Mouse (Mus musculus) frontal cortex, adult (tissue): ENCODE measurements around the gene Fam205a1.
"Not testable (repeated sequence)": the region's sequence is repeated elsewhere in the genome, so short reads cannot be mapped to it uniquely, and the experiment has no call there.

Experiments
- ATAC-seq: cut with Nextera tagmentation; 2 replicates; pipeline ENCODE4 v1.9.2; 2017; ENCODE audit warnings: mild to moderate bottlenecking, moderate library complexity, mixed read lengths; ENCODE audit not compliant: low TSS enrichment

Fam205a1 gene

DNA sequence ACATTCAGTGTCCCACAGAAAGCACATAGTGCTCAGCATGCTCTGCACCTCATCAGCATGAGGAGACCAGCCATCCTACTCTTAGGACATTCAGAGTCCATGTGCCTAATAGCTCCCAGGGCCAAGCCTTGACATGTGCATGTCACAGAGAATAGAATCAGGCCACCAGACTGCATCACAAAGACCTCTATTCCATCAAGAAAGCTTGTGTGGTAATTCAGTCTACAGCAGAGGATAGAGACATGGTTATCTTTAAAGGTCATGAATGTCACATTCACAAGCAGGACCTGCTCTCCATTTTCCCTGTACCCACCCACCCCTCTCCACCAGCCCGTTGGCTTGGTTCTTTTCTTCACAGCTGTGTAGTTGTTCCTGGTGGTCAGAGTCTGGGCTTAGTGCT, at the start of gene Fam205a1:
Gene Fam205a1 (minus strand): TSS at position 101 of the 400 bp plus-strand sequence.
- ATAC-seq = not testable (repeated sequence)

DNA sequence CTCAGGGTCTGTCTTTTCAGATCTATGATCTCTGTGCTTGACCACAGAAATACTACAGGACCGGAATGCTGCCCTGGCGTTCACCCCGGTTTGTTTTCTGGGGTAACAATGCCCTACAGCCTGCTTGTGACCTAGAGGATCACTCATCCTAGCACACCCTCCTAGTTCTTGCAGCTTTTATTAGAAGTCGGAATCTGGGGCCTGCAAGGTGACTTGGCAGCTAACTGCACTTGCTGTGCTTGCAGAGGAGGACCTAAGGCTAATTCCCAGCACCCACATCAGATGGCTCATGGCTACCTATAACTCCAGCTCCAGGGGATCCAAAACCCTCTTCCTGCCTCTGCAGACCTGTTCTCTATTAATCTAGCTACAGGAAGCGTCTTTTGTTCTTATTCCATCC, 49.0 kb upstream of the Fam205a1 start:
- no peak for ATAC-seq

DNA sequence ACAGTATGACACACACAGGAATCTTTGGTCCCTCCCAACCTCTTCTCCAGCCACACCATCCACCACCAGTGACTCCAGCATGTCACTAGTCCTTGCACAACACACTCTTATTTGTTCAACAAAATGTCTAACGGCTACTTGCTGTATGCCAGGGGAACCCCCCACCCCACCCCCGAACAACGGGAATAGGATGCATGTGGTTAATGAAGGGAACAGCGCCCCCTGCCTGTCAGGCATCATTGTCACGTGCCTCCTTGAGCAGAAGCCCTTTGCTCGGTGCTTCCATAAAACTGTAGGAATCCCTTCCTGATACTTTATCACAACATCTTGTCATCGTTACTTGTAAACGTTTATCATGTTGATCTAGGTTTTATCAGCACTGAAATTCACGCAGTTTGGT, 48.5 kb upstream of the Fam205a1 start:
- ATAC-seq = no peak

DNA sequence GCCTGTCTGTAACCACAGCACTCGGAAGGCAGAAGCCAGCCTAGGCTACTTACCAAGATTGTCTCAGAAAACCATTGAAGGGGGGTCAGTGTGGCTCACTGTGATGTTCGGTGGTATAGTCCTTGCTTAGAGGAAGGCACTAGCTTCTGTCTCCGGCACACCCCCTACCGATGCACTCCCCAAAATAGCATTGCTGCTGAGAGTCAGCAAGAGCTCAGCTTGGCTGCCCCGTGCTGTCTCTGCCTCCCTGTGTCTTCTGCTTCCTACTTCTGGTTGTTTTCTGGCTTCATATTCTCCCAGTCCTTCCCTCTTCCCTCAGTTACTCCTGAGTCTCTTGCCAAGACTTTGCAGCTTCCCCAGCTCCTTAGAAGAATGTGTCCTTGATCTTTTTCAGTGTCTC, 47.2 kb upstream of the Fam205a1 start:
- peak; percentile 83 for ATAC-seq

DNA sequence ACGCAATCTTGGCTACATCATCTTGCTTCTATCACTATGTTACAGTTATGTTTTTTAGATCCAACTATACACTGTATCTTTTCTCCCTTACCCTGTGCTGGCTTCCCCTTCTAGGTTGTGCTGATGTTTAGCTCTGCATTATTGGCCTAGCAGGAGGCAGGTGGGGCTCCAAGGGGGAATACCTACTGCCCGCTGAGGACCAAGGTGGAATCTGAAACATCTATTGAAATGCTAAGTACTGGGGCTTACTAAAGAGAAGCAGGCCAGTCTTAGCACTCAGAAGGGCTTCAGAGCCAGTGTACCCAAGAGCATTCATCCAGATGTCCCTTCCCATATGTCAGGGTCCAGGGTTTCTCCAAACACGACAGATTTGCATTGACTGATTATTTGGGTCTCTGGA, 45.2 kb upstream of the Fam205a1 start:
- no peak for ATAC-seq

DNA sequence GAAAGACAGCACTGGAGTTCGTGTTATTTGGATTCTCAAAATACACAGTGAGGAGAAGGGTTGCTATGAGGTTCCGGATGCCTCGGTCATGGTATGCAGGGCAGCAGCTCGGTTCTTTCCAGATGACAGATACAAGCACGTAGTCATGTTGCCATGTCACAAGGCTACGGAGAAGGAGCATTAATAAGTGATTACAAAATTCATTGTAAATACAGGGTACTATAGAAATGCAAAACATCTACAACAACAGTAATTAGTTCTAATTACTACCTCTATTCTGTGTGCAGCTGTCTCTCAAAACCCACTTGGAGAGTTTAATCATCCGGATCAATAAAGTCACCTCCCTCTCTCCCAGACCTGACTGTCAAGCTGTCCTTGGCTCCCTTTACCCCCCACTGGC, 41.4 kb upstream of the Fam205a1 start:
- no peak for ATAC-seq

DNA sequence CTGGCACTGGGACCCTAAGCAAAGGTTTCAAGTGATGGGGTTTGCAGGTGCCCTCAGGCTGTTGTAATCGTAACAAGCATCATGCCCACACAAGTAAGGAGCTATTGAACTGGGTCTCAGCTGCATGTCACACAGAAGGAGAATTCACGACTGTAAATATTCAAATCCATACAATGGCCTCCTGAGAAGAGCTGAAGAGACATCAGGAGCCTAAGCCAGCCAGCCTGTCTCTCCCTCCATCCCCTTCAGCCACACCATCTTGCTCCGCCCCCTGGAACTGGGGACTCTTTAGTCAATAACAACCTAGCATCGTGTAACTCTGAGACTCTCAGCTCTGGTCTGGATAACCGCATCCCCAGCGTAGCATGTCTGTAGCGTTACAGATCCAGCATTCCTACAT, 37.5 kb upstream of the Fam205a1 start:
- no peak for ATAC-seq

DNA sequence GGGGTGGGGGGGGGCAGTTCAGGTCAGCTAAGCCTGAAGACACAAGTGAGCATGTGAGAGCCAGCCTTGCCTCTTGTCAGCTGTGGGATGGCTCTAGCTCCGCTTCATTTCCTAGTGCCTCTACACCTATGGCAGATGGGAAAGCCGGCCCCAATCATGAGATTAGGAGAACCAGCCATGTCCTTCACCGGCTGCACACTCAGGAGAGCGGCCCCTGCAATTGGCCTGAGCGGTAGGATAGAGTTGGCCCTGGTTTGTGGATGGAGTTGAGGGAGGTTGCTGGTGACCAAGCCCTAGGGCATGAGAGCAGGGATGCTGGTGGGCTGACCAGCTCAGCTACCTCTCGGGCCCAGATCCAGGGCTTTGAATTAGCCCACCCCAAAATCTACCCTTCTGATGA, 35.1 kb upstream of the Fam205a1 start:
- ATAC-seq = no peak

DNA sequence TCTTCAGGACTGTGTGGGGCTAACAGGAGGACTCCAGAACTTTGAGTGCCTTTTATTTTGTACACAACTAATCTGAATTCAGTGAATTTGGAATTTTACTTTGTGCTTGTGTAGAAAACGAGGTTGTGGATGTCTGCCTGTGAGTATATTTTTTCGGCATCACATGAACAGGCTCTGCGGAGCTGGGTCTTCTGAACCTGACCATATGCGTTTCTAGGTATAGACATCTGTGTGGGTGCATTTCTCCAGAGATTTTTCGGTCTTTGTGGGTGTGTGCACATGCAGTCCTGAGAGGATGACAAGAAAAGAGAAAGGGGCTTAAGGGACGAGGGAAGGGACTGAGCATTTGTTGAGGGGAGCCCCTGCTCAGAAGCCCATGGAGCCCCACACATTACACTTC, 33.2 kb upstream of the Fam205a1 start:
- peak; percentile 87 for ATAC-seq

DNA sequence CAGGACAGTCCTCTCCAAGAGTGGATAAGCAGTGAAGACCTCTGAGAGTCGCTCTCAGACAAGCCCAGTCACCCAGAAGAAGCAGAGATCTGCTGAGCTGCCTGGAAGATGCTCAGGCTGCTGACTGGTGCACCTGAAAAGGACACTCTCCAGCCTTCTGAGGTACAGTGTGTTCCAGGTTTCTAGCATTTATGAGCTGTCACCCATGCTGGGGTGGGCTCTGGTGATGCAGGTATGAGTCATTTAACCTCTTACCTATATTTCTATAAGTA, 26.9 kb upstream of the Fam205a1 start:
- no peak for ATAC-seq

DNA sequence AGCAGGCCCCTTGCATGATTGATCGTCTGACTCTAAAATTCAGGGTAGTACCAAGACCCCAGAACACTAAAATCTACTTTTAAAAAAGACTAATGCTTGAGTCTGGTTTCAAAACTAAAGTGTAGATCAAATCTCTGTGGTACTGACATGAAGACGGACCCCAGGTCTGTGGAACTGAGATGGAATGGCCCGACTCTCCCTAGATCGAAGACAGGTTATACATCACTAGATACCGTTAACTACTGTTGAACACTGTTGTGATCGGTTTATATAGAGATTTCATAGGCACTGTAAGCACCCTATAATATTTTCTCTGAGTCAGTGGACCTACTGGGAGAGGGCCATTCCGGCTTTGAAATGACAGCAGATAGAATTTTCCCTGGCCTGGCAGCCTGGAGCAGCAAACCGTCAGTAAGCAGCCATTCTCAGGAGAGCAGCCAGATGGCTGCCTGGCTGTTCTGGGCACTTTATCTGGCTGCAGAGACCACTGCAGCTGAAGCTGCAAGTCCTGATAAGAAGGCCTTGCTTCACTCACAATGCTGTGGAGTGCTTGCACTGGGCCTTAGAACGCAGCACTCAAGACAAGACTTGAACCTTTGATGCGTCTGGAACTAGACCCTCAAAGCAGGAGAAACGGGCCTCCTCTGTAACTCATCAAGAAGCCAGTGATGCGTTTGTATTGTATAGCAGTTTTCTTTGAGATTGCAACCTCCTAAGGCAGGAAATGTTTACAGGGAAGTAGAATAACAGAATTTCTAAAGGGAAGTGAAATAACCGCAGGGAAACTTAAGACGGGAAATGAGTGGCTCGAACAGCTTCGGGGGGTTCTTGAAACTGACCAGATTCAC, 26.4 kb upstream of the Fam205a1 start:
- no peak; the same call in 1 of the 2 replicates for ATAC-seq

DNA sequence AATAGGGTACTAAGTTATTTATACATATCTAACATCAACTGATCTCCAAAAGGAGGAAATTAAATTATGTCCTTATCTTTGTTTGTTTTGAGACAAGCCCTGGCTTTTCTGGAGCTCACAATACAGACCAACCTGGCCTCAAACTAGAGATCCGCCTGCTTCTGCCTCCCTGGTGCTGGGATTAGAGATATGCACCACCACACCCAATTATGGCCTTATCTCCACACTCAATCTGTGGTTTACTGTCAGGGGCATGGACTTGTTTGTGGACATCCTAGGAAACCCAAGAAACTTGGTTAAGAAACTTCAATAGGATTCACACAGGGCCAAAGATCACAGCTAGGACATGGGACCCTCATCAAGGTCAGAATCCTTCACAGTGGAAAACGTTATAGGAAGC, 24.0 kb upstream of the Fam205a1 start:
- no peak for ATAC-seq

DNA sequence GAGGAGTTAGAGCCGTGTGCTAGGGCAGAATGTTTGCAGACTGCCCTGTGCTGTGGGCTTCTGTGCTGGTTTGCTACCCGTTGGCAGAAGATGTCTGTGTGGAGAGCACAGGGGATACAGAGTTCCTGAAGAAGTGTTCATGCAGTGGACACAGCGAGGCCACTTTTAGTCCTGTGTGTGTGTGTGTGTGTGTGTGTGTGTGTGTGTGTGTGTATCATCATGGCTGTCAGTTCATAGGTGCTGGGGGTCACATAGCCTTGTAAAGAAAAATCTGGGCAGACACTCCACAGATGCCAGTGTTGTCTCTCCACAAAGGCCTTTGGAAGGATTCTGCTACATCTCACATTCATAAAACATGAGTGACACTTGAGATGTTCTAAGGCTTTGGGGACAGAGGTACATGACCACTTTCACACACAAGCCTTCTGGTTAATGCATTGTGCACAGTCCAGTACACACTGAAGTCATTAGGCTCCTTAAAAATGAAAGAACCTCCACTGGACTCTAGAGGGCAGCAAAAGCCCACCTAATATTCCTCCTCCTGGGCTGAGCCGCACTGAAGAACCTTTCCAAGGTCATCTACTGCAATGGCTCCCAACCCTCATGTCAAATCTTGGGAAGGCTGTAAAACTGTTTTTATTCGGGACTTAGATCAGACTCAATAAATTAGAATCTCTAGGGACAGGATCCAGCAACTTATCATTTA, 23.1 kb upstream of the Fam205a1 start:
- ATAC-seq = peak; percentile 76

DNA sequence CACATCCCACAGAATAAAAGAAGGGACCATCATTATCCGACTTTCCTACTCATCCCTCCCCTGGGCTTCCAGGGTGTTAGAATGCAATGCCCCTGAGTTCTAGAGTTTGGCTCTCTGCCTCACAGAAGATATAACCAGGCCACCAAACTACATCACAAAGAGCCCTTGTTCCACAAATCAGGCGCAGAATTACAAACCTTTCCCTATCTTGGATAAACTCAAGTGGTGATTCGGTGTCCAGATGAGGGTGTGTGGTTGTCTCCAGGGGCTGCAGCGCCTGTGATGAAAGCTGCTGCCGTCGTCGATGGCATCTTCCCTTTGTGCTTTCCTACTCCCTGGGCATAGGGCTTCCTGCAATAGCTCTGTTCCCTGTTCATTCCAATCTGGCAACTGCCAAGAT, 20.4 kb upstream of the Fam205a1 start, which contains the start of gene Fam205c:
Gene Fam205c (minus strand): TSS at position 101 of the 400 bp plus-strand sequence.
- ATAC-seq = no peak

DNA sequence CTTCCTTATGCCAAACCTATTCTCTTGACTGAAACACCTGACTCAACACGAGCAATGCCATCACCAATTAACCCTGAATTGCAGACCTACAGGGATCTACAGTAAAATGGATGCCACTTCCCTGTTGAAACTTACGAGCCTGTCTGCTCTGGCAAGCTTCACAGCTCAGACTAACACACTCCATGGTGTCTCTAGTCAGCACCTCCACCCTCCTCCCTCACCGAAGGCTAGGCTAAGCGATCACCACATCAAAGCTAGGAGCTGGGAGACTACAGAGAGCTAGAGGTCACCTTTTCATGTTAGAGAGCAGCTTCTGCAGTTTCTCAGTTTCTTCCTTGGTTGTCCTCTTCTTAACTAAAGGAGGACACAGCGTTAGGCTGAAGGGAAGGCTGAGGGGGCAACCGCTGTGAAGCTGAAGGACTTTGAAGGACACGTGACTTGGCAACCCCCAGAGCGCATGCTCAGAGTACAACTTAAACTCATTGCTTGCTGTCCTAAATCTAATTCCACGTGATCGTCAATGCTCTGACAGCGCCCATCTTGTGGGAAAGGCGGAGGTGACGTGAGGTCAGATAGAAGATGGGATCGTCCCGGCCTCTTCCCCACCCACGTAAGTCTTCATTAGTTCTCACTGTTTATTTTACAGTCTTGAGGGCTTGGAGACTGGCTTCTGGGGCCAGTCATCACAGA, 19.2 kb upstream of the Fam205a1 start:
- ATAC-seq = no peak

DNA sequence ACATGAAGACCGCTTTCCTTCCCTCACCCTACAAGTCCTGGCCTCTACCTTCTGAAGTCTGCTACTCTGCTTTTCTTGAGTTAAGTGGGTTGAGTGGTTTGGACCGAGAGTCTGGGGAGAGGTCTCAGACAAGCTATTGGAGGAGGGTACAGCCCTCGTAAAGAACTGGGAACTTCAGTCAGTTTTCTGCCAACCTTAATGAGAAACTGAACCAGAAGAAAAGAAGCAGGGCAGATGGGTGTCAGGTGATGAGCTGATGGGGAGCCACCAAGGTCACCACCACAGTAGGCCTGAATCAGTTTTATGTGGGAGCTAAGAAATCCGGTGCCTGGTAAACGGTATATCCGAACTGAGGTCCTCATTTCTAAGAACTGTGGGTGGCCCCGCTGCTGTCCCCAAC, 18.5 kb upstream of the Fam205a1 start:
- no peak for ATAC-seq

DNA sequence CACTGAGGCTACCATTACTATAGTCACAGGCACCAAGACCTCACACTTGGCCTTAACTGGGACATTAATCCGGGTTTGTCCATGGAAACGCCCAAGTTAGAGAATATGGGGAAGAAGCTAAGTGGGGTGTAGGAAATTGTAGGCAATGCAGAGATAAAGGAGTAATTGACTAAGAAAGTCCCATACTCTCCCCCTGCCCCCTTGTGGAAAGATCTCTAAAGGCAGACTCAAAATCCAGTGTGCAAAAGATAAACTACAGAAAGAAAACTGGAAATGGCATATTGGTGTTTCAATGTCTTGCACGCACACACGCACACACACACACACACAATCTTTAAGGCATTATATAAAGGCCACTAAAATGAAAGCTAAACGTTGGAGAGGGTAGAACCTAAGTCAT, 17.1 kb upstream of the Fam205a1 start:
- no peak for ATAC-seq

DNA sequence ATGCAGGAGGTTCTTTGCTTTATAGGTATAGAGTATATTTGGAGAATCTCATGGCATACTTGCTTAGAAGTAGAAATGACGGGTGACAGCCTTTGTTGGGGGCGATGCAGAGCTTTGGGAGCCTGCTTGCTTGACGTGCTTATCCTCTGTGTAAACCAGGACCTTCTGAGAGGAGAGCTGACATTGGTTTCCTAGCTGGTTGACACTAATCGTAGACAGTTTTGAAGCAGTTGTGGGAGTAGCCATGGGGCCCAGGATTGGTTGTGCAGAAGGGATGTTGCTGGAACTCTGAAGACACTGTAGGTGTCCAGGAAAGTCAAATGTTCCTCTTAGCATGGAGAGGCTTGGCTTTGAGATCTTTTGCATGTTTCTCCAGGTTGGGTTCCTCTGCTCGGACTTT, 14.5 kb upstream of the Fam205a1 start:
- ATAC-seq = no peak

DNA sequence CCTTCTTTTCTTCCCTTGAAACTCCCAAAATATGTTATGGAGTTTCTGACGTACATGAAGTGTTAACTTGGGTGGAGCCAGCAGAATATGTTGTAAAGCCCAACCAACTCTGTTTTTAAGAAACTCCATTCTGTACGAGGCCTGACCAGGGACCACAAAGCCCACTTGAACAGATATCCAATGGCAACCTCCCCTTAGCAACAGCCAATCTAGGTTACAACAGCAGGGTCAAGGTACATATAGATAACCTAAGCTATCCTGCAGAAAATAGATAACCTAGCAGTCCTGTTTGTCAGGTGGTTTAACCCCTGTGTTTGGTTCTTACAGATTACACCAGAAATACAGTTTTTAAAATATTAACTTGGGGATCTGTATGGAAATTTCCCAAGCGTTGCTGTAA, 13.7 kb upstream of the Fam205a1 start:
- no peak for ATAC-seq

DNA sequence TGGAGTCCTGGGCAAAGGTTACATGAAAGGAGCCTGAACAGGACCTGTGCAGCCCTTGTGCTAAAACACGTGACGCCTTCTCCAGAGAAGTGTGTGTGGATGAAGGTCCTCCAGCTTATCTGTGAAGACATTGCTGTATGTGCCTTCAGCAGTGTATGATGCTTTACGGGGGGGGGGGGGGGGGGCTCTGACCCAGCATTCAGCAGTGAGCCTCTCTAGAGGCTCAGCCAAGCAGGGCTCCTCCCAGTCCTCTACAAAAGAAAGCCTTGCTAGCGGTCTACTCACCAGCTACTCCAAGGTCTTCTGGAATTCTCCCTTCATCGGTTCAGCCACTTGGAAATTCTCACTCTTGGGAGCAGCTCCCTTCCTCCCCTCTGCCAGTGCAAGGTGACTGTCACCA, 9.8 kb upstream of the Fam205a1 start:
- ATAC-seq = not testable (repeated sequence)

DNA sequence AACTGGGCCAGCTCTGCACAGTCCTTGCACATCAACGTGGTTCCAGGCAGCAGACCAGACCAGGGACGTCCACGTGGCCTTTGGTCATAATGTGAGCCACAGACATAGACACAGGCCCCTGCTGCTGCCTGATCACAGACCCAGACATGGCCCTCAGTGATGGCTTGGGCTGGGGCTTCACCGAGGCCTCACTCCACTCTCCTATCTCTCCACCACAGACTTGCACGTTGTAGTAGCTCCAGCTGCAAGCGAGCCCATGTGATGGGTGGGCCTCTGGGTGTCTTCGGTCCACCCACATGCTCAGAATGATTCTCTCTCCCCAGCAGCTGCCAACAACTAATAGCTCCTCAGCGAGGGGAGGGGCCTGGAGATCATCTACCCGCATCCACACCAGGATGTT, 6.8 kb upstream of the Fam205a1 start:
- not testable (repeated sequence) for ATAC-seq

DNA sequence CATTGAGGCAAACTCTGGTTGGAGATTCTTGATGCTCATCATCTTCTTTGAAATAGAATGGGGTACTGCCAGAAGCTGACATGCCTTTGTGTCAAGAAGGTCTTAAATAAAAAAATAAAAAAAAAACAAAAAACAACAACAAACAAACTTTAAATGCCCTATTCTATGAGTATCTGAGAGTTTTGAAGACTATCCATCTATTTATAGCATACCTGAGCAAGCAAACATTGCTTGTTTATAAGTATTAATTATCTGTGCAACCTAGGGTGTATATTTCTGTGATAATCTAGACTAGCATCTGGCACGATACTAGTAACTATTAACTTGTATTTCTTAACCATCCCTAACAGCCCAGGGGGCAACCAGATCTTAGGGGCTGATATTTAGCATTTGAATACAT, 3.0 kb upstream of the Fam205a1 start, which contains the start of gene Gm12394:
Gene Gm12394 (minus strand): TSS at position 101 of the 400 bp plus-strand sequence.
- ATAC-seq = not testable (repeated sequence)
